In the genomic region with DNA sequence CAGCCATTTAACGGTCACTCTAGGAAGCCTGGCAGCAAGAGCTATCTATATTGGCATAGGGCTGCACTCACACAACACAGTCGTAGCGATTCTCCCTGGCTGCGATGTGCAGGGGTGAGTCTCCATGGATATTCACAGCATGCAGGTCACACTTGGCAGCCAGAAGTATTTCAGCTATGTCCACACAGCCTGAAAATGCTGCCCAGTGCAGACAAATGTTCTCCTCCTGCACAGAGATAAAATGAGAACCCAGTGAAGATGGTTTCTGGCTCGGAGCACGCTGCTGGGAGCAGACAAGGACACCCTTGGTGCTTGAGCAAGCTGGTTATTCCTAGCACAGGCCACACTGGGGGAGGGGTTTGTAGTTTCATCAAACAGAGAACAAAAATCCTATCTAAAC, we compare ENCODE assay signal across 13 mouse cellular contexts. TPM values are rescaled to one million over a fixed set of nuclear protein-coding genes. Genes with fewer than 3 reads are reported as not detected.
DNase-seq lines count a peak whose midpoint lies in the region; ATAC-seq lines count a peak whose summit lies in the region.
"Had no signal": no experiment of that assay in that cellular context is flagged by ENCODE, and none has a peak within 500 bp of the region (broad histone marks: within the 10 kb centered on the region; RNA-seq: fewer than 3 reads in every experiment).

No protein-coding gene starts in this region.

- H3K27me3 ChIP-seq in heart, embryonic 13.5 days (replicated peaks) = no peaks in the 10 kb centered on the region
- H3K27me3 ChIP-seq in liver, embryonic 11.5 days (replicated peaks; ENCODE audit: control insufficient read depth, insufficient read depth, low read length) = no peaks in the 10 kb centered on the region
- H3K27me3 ChIP-seq: limb, embryonic 13.5 days had no signal

- WGBS in heart, embryonic 13.5 days = 58% methylated on average over 6 of the region's 6 CpGs
- 96% methylated on average over 6 of the region's 6 CpGs for WGBS in liver, embryonic 11.5 days

- H3K4me2 ChIP-seq in heart, embryonic 13.5 days = no peak overlapping the region
- H3K4me2 ChIP-seq in liver, embryonic 11.5 days = no peak overlapping the region
- H3K4me2 ChIP-seq: limb, embryonic 13.5 days had no signal

- no peak overlapping the region for H3K4me3 ChIP-seq in heart, embryonic 13.5 days
- H3K4me3 ChIP-seq in liver, embryonic 11.5 days (ENCODE audit: low read depth, low read length) = no peak overlapping the region
- H3K4me3 ChIP-seq: limb, embryonic 13.5 days had no signal

- peaks cover 4% of the 10 kb centered on the region; the same call in 1 of the 2 replicates for H3K4me1 ChIP-seq in heart, embryonic 13.5 days
- H3K4me1 ChIP-seq in liver, embryonic 11.5 days (replicated peaks; ENCODE audit: control insufficient read depth, insufficient read depth, low read length) = no peaks in the 10 kb centered on the region
- H3K4me1 ChIP-seq: limb, embryonic 13.5 days had no signal

- peak; percentile 9 to 40 for DNase-seq in left cerebral cortex, adult 18-20 months (ENCODE audit: low spot score in 2 of 2)
- DNase-seq in left cerebral cortex, postnatal 4 days = no peak
- DNase-seq in cerebellum, postnatal 10 days = peak; percentile 6 to 13
- peak; percentile 37 for DNase-seq in skeletal muscle tissue, adult 2 months (ENCODE audit: low read depth, low spot score)
- DNase-seq in liver, embryonic 11.5 days (ENCODE audit: low spot score) = no peak
- no peak for DNase-seq in layer of hippocampus, postnatal 36 days
- DNase-seq in layer of hippocampus, adult 18-20 months (ENCODE audit: low spot score in 2 of 2) = no peak
- DNase-seq: kidney, postnatal 25 days; retina, postnatal 1 day; thymus, adult 18-20 months had no signal

- H3K36me3 ChIP-seq in heart, embryonic 13.5 days = peaks cover 96% of the 10 kb centered on the region
- H3K36me3 ChIP-seq in liver, embryonic 11.5 days (ENCODE audit: control insufficient read depth, insufficient read depth, low read length) = peaks cover 37% of the 10 kb centered on the region

- H3K27ac ChIP-seq in heart, embryonic 13.5 days (replicated peaks) = peak overlapping the region; percentile 43; the same call in 1 of the 2 replicates
- no peak overlapping the region for H3K27ac ChIP-seq in liver, embryonic 11.5 days (ENCODE audit: low read depth, low read length)
- H3K27ac ChIP-seq: limb, embryonic 13.5 days had no signal

- H3K9ac ChIP-seq in heart, embryonic 13.5 days = no peak overlapping the region
- H3K9ac ChIP-seq in liver, embryonic 11.5 days (ENCODE audit: low read depth, low read length) = no peak overlapping the region
- H3K9ac ChIP-seq: limb, embryonic 13.5 days had no signal

- ATAC-seq in heart, embryonic 13.5 days (ENCODE audit: extremely low read depth, insufficient number of reproducible peaks, low FRiP score, low TSS enrichment) = peak; percentile 31; the same call in 1 of the 2 replicates
- no peak for ATAC-seq in liver, embryonic 11.5 days (replicated peaks; ENCODE audit: low FRiP score)

- intact Hi-C loops in left cerebral cortex, postnatal 4 days (cut with DNase I) = no loop called here

- no peaks in the 10 kb centered on the region for H3K9me3 ChIP-seq in heart, embryonic 13.5 days
- H3K9me3 ChIP-seq in liver, embryonic 11.5 days (ENCODE audit: control insufficient read depth, low read length) = no peaks in the 10 kb centered on the region
- H3K9me3 ChIP-seq: limb, embryonic 13.5 days had no signal

RNA-seq across cellular contexts. Expression of a gene that starts 43.2 kb away (rescaled TPM):
- total RNA-seq in left cerebral cortex, adult 18-20 months (2021) = 10 to 100 TPM; 75.6 to 83.3 TPM
- total RNA-seq in left cerebral cortex, postnatal 4 days (2021) = 100 to 1,000 TPM; 113 to 119 TPM
- 0.15 TPM in 2 replicates for polyA plus RNA-seq in heart, embryonic 13.5 days (2015; fragmentation: Nextera tagmentation; extraction: Ambion mirVana)
- polyA plus RNA-seq in liver, embryonic 11.5 days (2014; fragmentation: Nextera tagmentation; extraction: Ambion mirVana) = 0.23 and 0.26 TPM in 2 replicates
- total RNA-seq in layer of hippocampus, postnatal 36 days (2021) = 10 to 100 TPM; 71.3 to 77.8 TPM
- total RNA-seq in layer of hippocampus, adult 18-20 months (2021) = 10 to 100 TPM; 71.1 to 71.2 TPM
- total RNA-seq: common myeloid progenitor, adult 5-6 weeks had no signal

Comparison
In these comparisons a context has a peak if more than half of its experiments do, and no peak if none do; other contexts are left out.
1. DNase-seq: peak in left cerebral cortex, adult 18-20 months (2 of 2), cerebellum, postnatal 10 days (2 of 2) and skeletal muscle tissue, adult 2 months (single experiment); none in left cerebral cortex, postnatal 4 days (single experiment), liver, embryonic 11.5 days (single experiment), layer of hippocampus, postnatal 36 days (0 of 2) and layer of hippocampus, adult 18-20 months (0 of 2).